Mouse (Mus musculus) left cerebral cortex, postnatal 36 days (tissue): ENCODE results near the gene Mex3d. TPM values are rescaled to one million over a fixed set of nuclear protein-coding genes. Genes with fewer than 3 reads are reported as not detected.
A peak's percentile ranks its signal among the peaks of the same experiment; 100 is the strongest.

Experiments used
- DNase-seq, 2 experiments: peaks; one replicate each; pipeline ENCODE4 v3.0.0; 2021 to 2022; ENCODE audit warnings: low spot score in 2 of 2, mixed read lengths in 1 of 2
- intact Hi-C: fragments of 180-260 bp; cut with DNase I; formaldehyde crosslinking; loops from one replicate; pipeline ENCODE4 v1.15.1; 2025
- total RNA-seq, 2 experiments: library from RNA; stranded (reverse); gene quantifications; 2 replicates each; pipeline ENCODE4 v1.2.3; 2021

The Mex3d gene
- total RNA-seq, 2 experiments from 2014 or later, result 18.1 to 23.4 TPM

- DNase-seq, result no peak
- intact Hi-C loops, result no loop called here
These were observed 29.9 kb upstream of the Mex3d start for GRCm38 (mm10) chr10:80417371-80417770.

- intact Hi-C loops, result no loop called here
- no peak for DNase-seq
These were observed 28.1 kb upstream of the Mex3d start for GRCm38 (mm10) chr10:80415566-80415965.

GRCm38 (mm10) chr10:80412656-80413541 is 25.4 kb upstream of the Mex3d start:
- peak; percentile 54 to 58 for DNase-seq
- intact Hi-C loops, result no loop called here

- no peak for DNase-seq
- intact Hi-C loops, result no loop called here
These were observed 20.5 kb upstream of the Mex3d start for GRCm38 (mm10) chr10:80407924-80408323.

- intact Hi-C loops, result no loop called here
- peak; percentile 89 to 92 for DNase-seq
These were observed 19.4 kb upstream of the Mex3d start, which contains the start of gene Uqcr11 for GRCm38 (mm10) chr10:80406684-80407501. Gene Uqcr11 (minus strand): TSS chr10:80406830.

GRCm38 (mm10) chr10:80405481-80406173 is 18.2 kb upstream of the Mex3d start:
- intact Hi-C loops, result no loop called here
- no peak for DNase-seq

- intact Hi-C loops, result no loop called here
These were observed 15.7 kb upstream of the Mex3d start for GRCm38 (mm10) chr10:80403044-80403692.

GRCm38 (mm10) chr10:80400704-80401161 is 13.3 kb upstream of the Mex3d start:
- intact Hi-C loops, result no loop called here
- no peak for DNase-seq

More at GRCm38 (mm10) chr10:80403044-80403692, 15.7 kb upstream of the Mex3d start:
- DNase-seq, result no peak

GRCm38 (mm10) chr10:80399973-80400703 is 12.7 kb upstream of the Mex3d start:
- no peak for DNase-seq
- intact Hi-C loops, result loop anchor here (1.0 kb wide), 1 partner anchor 13 kb away; the partner anchor contains the start of gene Mex3d

- DNase-seq, result peak; percentile 99 to 100
- intact Hi-C loops, result loop anchor here (1.0 kb wide), 1 partner anchor 12 kb away; the partner anchor contains the start of gene Mex3d
These were observed 11.9 kb upstream of the Mex3d start, which contains the start of gene Mbd3 for GRCm38 (mm10) chr10:80399191-80399972. Gene Mbd3 (minus strand): TSS chr10:80399550.

- intact Hi-C loops, result loop anchor here (1.0 kb wide), 1 partner anchor 11 kb away; the partner anchor contains the start of gene Mex3d
- peak; percentile 98 to 99 for DNase-seq
These were observed 11.3 kb upstream of the Mex3d start for GRCm38 (mm10) chr10:80398719-80399190.

- DNase-seq, result no peak
- intact Hi-C loops, result no loop called here
These were observed 10.7 kb upstream of the Mex3d start for GRCm38 (mm10) chr10:80398174-80398535.

- no peak for DNase-seq
- intact Hi-C loops, result no loop called here
These were observed 10.2 kb upstream of the Mex3d start for GRCm38 (mm10) chr10:80397524-80398173.

- intact Hi-C loops, result no loop called here
- no peak for DNase-seq
These were observed 9.5 kb upstream of the Mex3d start for GRCm38 (mm10) chr10:80396822-80397523.

GRCm38 (mm10) chr10:80395025-80395627 is 7.7 kb upstream of the Mex3d start:
- intact Hi-C loops, result no loop called here
- no peak for DNase-seq

GRCm38 (mm10) chr10:80392687-80393086 is 5.2 kb upstream of the Mex3d start:
- no peak for DNase-seq
- intact Hi-C loops, result no loop called here
